Mouse (Mus musculus) liver, embryonic 12.5 days (tissue): ENCODE data around the gene Smim5. TPM values are rescaled to one million over a fixed set of nuclear protein-coding genes. Genes with fewer than 3 reads are reported as not detected.
"Not testable (repeated sequence)": the region's sequence is repeated elsewhere in the genome, so short reads cannot be mapped to it uniquely, and the experiment has no call there.

ENCODE experiments used
- ATAC-seq: fragments of 200-750 bp; cut with Nextera tagmentation; 2 replicates; pipeline ENCODE4 v1.8.0; 2017; ENCODE audit warnings: moderate number of reproducible peaks, mild to moderate bottlenecking, moderate library complexity
- H3K27ac ChIP-seq: fragments of 300-500 bp; sonication (generic); 2 replicates; pipeline ENCODE4 v1.5.1; 2016; ENCODE audit warnings: mild to moderate bottlenecking
- H3K27me3 ChIP-seq: fragments of 300-500 bp; sonication (generic); replicated peaks from 2 replicates; pipeline ENCODE4 v1.6.1; 2016; ENCODE audit warnings: mild to moderate bottlenecking, moderate library complexity
- H3K36me3 ChIP-seq: fragments of 300-500 bp; sonication (generic); 2 replicates; pipeline ENCODE4 v1.6.1; 2016; ENCODE audit warnings: mild to moderate bottlenecking, moderate library complexity
- H3K4me1 ChIP-seq: fragments of 300-500 bp; sonication (generic); 2 replicates; pipeline ENCODE4 v1.6.1; 2016
- H3K4me2 ChIP-seq: fragments of 300-500 bp; sonication (generic); 2 replicates; pipeline ENCODE4 v1.6.1; 2016; ENCODE audit warnings: mild to moderate bottlenecking, moderate library complexity
- H3K4me3 ChIP-seq: fragments of 300-500 bp; sonication (generic); 2 replicates; pipeline ENCODE4 v1.5.1; 2016; ENCODE audit warnings: mild to moderate bottlenecking, moderate library complexity
- H3K9ac ChIP-seq: fragments of 300-500 bp; sonication (generic); 2 replicates; pipeline ENCODE4 v1.6.1; 2016; ENCODE audit warnings: mild to moderate bottlenecking, moderate library complexity
- H3K9me3 ChIP-seq: fragments of 300-500 bp; sonication (generic); replicated peaks from 2 replicates; pipeline ENCODE4 v1.6.1; 2016; ENCODE audit warnings: mild to moderate bottlenecking, moderate library complexity
- WGBS: fragments of 180-500 bp; shearing (Covaris S2); methylation state at CpG from one replicate; pipeline ENCODE4 v1.1.7; 2016; ENCODE audit not compliant: insufficient replicate concordance; 5-methylcytosine and 5-hydroxymethylcytosine counted together
- polyA plus RNA-seq: library from polyadenylated mRNA; unstranded; fragments of >200 nt; fragmentation: Nextera tagmentation; extraction: Ambion mirVana; gene quantifications from 2 replicates; pipeline ENCODE4 v1.2.1, GENCODE M21; 2016

Smim5 gene
- 47.5 and 48.9 TPM in 2 replicates for polyA plus RNA-seq

DNA sequence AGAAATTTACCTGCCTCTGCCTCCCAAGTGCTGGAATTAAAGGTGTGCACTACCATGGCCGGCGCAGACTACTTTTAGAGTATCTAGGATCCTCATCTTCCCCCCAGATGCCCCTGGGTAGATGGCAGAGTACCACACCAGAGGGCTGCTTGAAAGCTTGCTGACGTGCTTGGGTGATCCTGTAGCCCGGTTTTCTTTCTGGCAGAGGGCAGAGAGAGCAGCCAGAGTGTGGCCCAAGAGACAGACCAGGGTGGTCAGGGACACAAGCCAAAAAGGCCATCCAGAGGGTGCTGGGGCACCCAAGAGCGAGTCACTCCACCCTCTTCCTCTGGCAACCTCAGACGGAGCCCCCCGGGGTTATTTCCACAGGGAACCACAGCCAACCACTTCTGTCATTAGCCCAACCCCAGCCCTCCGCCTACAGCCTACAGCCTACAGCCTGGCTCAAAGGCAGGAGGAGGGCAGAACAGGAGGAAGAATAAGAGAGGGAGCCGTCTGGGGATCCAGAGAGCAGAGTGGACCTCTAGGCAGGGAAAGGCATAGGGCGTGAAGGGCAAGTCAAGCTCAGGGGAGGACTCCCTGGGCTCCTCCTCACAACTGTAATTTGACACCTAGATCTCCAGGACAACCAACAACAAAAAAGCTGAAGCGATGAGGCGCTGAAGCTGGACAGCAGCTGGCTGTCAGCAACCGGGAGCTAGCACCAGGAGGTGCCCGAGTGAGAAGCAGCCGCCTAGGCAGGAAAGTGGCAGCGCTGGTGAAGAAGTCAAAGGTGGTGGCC is at the start of gene Smim5:
Smim5 (plus strand) TSS at position 481 of the 781 bp plus-strand sequence.
- peak within 1 kb of the TSS; percentile 69 for H3K4me3 ChIP-seq
- no peaks in the 10 kb centered on the region for H3K9me3 ChIP-seq
- H3K36me3 ChIP-seq, result peaks cover 47% of the 10 kb centered on the region
- whole genome bisulfite sequencing, result 18% methylated on average over 16 of the region's 16 CpGs
- peak within 1 kb of the TSS; percentile 83 for H3K9ac ChIP-seq
- H3K27ac ChIP-seq, result peak within 1 kb of the TSS; percentile 100
- H3K4me1 ChIP-seq, result peaks cover 71% of the 10 kb centered on the region
- H3K27me3 ChIP-seq, result no peaks in the 10 kb centered on the region
- H3K4me2 ChIP-seq, result peak within 1 kb of the TSS; percentile 79
- peak; percentile 30 for ATAC-seq

DNA sequence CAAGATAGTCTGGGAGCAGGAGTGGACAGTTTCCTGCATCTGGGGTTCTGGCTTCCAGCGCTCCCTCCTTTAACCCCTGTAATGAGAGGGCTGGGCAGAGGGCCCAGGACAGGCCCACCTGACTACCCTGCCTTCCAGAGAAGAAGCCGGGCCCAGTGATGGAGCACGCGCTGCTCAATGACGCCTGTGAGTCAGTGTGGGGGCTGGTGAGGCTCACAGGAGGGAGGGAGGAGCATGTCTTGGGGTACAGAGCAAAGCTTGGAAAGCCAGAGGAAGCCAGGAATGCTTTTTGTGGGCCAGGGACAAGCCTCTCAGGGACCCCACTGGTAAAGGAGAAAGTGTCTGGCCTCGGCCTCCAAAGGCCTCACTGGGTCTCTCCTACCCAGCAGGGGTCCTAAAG is 45.1 kb upstream of the Smim5 start:
- Histone ChIP-seq H3K27me3 (peaks cover 46% of the 10 kb centered on the region), H3K36me3 (peaks cover 64% of the 10 kb centered on the region), H3K27ac (no peak overlapping the region), H3K4me1 (peaks cover 14% of the 10 kb centered on the region), H3K4me3 (no peak overlapping the region), H3K9me3 (0 out of 2 replicates have a peak, but pooled peaks cover 7% of the 10 kb centered on the region), H3K4me2 (no peak overlapping the region), H3K9ac (no peak overlapping the region)
- WGBS, result 80% methylated on average over 6 of the region's 6 CpGs
- no peak for ATAC-seq

DNA sequence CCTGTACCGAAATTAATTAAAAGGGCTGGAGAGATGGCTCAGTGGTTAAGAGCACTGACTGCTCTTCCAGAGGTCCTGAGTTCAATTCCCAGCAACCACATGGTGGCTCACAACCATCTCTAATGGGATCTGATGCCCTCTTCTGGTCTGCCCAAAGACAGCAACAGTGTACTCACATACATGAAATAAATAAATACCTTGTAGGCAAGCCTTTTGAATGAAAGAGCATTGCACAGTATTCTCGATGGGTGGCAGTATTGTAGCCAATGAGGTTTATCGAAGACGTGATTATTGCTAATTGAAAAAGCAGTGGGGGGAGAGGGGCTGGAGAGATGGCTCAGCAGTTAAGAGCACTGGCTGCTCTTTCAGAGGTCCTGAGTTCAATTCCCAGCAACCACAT is 42.6 kb upstream of the Smim5 start:
- H3K36me3 ChIP-seq, result peaks cover 39% of the 10 kb centered on the region
- H3K27me3 ChIP-seq, result peaks cover 71% of the 10 kb centered on the region
- H3K4me3 ChIP-seq, result not testable (repeated sequence)

DNA sequence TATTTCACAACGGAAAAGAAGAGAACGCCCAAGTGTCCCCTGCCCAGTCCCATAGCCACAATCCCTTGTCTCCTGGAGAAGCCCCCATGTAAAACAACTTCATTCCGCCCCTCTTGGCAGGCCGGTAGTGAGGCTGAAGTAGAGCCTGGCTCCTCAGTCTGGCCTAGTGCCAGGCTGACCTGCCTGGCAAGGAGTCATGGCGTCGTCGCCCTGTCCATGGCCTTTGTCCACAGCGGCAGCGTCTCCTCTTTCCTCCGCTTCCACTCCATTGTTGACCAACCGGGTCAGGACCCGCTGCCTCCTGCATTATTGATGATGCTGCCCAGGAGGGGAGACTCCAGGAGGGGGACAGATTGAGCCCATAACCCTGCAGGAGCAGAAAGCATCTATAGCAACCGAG is 41.8 kb upstream of the Smim5 start:
- H3K36me3 ChIP-seq, result peaks cover 31% of the 10 kb centered on the region
- 0 out of 2 replicates have a peak, but pooled peaks cover 7% of the 10 kb centered on the region for H3K9me3 ChIP-seq
- H3K27ac ChIP-seq, result no peak overlapping the region
- WGBS, result 69% methylated on average over 13 of the region's 13 CpGs
- no peak overlapping the region for H3K4me2 ChIP-seq
- no peak overlapping the region for H3K9ac ChIP-seq
- H3K4me1 ChIP-seq, result peaks cover 14% of the 10 kb centered on the region
- ATAC-seq, result no peak
- no peak overlapping the region for H3K4me3 ChIP-seq
- peaks cover 79% of the 10 kb centered on the region for H3K27me3 ChIP-seq

More for the DNA sequence above, 42.6 kb upstream of the Smim5 start:
- ATAC-seq, H3K4me2 ChIP-seq, H3K9me3 ChIP-seq, H3K27ac ChIP-seq, H3K9ac ChIP-seq: not testable (repeated sequence)
- 86% methylated on average over 4 of the region's 4 CpGs for WGBS
- peaks cover 14% of the 10 kb centered on the region for H3K4me1 ChIP-seq

DNA sequence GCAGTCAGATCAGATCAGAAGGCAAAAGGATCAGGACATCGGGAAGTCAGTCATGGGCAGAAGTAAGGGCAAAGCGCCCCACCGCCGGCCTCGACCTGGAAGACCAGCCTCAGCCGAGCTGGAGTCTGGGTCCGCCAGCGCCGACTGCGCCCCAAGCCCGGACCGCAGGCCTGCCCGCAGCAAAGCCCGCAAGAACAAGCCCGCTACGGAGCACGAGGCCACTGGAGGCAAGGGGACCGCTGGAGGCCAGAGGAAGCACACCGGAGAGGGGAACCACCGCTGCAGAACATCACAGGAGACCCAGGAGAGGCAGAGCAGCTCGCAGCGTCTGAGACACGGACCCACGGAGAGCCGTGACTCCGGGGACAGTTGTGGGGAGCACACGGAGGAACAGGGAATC is 41.4 kb upstream of the Smim5 start, which contains the start of gene Myo15b:
Myo15b (plus strand) TSS at position 53 of the 400 bp plus-strand sequence.
- Histone ChIP-seq H3K9me3 (0 out of 2 replicates have a peak, but pooled peaks cover 7% of the 10 kb centered on the region), H3K27ac (no peak within 1 kb of the TSS)
- WGBS, result 13% methylated on average over 27 of the region's 27 CpGs

DNA sequence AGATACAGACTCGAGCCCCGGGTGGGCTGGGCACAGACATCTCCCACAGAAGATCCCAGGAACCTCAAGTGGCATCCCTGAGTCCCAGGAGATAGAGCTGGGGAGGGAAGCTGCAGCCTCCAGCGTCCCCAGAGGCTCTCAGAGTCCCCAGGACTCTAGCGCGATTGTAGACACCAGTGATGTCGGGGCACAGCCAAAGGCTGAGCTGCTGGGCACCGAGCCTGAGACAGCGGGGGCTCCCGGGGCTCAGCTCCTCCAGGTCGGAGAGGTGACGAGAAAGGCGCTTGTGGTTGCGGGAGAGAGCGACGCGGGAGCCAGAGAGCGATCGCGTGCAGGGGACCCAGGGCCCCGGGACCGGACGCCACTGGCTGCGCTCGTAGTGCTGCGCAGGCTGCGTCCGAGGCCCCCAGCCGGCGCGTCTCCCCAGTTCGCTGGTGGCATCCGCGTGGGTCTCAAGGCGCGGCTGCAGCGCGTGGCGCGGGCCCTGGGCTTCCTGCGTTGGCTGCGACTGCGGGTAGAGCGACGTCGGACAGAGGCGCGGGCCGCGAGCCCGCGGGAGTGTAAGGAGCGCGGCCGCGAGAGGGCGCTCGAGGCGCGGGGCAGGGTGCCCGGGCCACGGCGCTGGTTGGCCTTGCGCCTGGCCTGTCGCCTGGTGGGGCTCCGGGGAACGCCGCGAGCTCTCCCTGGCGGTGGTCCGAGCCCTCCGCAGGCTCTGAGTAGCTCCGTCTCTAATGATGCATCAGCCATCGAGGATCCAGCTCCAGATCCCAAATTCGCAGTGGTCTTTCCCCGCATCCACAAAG is 40.4 kb upstream of the Smim5 start:
- WGBS, result 3% methylated on average over 74 of the region's 75 CpGs

More for the DNA sequence above, 41.4 kb upstream of the Smim5 start, which contains the start of gene Myo15b:
- Histone ChIP-seq H3K27me3 (peaks cover 83% of the 10 kb centered on the region), H3K4me3 (peak within 1 kb of the TSS; percentile 49), H3K9ac (peak within 1 kb of the TSS; percentile 27; the same call in 1 of the 2 replicates), H3K4me1 (peaks cover 14% of the 10 kb centered on the region), H3K36me3 (peaks cover 27% of the 10 kb centered on the region), H3K4me2 (peak within 1 kb of the TSS; percentile 73)
- ATAC-seq, result no peak

DNA sequence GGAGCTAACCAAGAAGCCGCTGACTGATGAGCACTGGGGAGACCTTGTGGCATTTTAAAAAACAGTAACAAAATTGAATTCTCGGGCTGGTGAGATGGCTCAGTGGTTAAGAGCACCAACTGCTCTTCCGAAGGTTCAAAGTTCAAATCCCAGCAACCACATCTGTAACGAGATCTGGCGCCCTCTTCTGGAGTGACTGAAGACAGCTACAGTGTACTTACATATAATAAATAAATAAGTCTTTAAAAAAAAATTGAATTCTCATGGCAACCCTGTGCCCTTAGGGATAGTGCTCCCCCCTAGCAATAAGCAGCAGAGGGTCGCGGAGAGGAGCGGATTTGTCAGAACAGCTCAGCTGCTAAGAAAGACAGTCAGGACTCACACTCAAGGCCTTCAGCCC is 35.9 kb upstream of the Smim5 start:
- 65% methylated on average over 8 of the region's 8 CpGs for WGBS
- Histone ChIP-seq H3K4me1 (peaks cover 8% of the 10 kb centered on the region), H3K27ac (no peak overlapping the region), H3K9ac (no peak overlapping the region), H3K4me2 (no peak overlapping the region), H3K9me3 (no peaks in the 10 kb centered on the region), H3K27me3 (peaks cover 72% of the 10 kb centered on the region), H3K36me3 (no peaks in the 10 kb centered on the region), H3K4me3 (no peak overlapping the region)
- no peak for ATAC-seq

More for the DNA sequence above, 40.4 kb upstream of the Smim5 start:
- Histone ChIP-seq H3K36me3 (peaks cover 17% of the 10 kb centered on the region), H3K4me1 (peaks cover 14% of the 10 kb centered on the region), H3K9me3 (0 out of 2 replicates have a peak, but pooled peaks cover 7% of the 10 kb centered on the region), H3K27me3 (peaks cover 84% of the 10 kb centered on the region), H3K9ac (peak overlapping the region; percentile 27; the same call in 1 of the 2 replicates), H3K27ac (no peak overlapping the region), H3K4me2 (peak overlapping the region; percentile 73), H3K4me3 (peak overlapping the region; percentile 49)
- ATAC-seq, result peak; percentile 80

DNA sequence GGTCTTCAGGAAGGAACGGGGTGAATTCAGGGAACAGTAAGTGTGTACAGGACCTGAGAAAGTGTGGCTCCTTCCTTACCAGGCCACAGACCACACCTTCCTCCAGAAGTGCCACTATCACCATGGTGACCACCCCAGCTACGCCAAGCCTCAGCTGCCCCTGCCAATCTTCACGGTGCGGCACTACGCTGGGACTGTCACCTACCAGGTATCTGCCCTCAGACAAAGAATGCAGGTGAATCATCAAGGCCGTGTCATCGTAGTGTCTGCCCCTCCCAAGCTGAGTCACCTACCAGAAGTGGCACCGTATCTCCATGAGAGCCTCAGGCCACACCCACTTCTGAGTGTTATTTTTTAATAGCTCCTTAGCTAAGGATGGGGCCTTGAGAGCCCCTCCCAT is 30.4 kb upstream of the Smim5 start:
- Histone ChIP-seq H3K4me3 (no peak overlapping the region), H3K36me3 (no peaks in the 10 kb centered on the region), H3K4me2 (peak overlapping the region; percentile 21; the same call in 1 of the 2 replicates), H3K9me3 (no peaks in the 10 kb centered on the region), H3K27ac (peak overlapping the region; percentile 57), H3K27me3 (peaks cover 46% of the 10 kb centered on the region), H3K4me1 (peaks cover 24% of the 10 kb centered on the region), H3K9ac (no peak overlapping the region)
- ATAC-seq, result peak; percentile 65; the same call in 1 of the 2 replicates
- 43% methylated on average over 8 of the region's 8 CpGs for WGBS

DNA sequence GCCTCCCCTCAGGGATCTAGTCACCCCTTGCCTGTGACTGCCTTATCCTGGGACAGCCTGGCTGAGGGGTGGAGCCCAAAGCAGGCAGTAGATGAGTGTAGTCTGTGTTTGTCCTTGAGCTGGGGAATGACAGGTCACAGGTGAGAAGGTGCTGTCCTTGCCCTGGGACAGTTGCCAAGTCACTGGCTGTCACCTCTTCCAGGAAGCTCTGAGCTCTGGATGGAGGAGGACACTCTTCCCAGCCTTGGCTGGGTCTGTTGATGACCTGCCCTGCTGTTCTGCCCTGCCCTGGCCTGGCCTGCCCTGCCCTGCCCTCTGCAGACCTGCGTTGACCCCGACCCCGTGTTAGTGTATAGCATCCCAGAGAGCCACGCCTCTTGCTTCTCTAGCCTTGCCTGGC is 27.3 kb upstream of the Smim5 start:
- WGBS, result 46% methylated on average over 4 of the region's 4 CpGs
- peak; percentile 33 for ATAC-seq
- H3K27me3 ChIP-seq, result peaks cover 32% of the 10 kb centered on the region; the same call in 1 of the 2 replicates
- H3K27ac ChIP-seq, result no peak overlapping the region
- H3K9me3 ChIP-seq, result no peaks in the 10 kb centered on the region
- H3K4me2 ChIP-seq, result no peak overlapping the region
- no peaks in the 10 kb centered on the region for H3K36me3 ChIP-seq
- H3K4me3 ChIP-seq, result no peak overlapping the region
- H3K4me1 ChIP-seq, result peaks cover 34% of the 10 kb centered on the region
- H3K9ac ChIP-seq, result no peak overlapping the region

DNA sequence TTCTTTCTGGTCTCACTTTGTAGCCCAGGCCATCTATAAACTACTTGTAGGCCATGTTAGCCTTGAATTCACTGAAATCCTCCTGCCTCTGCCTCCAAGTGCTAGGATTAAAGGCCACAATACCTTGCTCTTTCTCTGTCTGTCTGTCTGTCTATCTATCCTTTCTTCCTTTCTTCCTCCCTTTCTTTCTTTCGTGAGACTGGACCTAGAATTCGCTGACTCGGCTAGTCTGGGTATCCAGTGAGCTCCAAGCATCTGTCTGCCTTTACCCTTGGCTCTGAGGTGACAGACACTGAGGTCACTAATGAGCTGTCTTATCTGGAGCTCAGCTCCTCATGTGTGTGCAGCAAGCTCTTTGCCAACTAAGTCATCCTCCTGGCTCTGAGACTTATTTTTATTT is 23.8 kb upstream of the Smim5 start:
- H3K9ac ChIP-seq, result no peak overlapping the region
- no peak for ATAC-seq
- no peaks in the 10 kb centered on the region for H3K36me3 ChIP-seq
- H3K9me3 ChIP-seq, result no peaks in the 10 kb centered on the region
- peaks cover 35% of the 10 kb centered on the region; the same call in 1 of the 2 replicates for H3K27me3 ChIP-seq
- no peak overlapping the region for H3K4me3 ChIP-seq
- no peak overlapping the region for H3K27ac ChIP-seq
- WGBS, result 78% methylated on average over 3 of the region's 3 CpGs
- no peak overlapping the region for H3K4me2 ChIP-seq
- H3K4me1 ChIP-seq, result peaks cover 25% of the 10 kb centered on the region

DNA sequence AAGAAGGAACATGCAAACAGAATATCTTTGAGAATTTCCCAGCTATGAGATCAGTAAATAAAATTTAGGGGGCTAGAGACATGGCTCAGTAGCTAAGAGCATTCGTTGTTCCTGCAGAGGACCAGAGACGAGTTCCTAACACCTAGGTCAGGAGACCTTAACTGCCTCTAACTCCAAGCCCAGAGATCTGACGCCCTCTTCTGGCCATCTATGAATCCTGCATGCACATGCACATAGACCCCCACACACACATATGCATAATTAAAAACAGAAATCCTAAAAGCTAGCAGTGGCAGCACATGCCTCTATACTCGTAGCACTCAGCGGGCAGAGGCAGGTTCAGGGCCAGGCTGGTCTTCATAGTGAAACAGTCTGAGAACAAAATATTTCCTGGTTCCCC is 23.3 kb upstream of the Smim5 start:
- H3K36me3 ChIP-seq, result no peaks in the 10 kb centered on the region
- peaks cover 37% of the 10 kb centered on the region for H3K27me3 ChIP-seq
- H3K9me3 ChIP-seq, result no peaks in the 10 kb centered on the region
- H3K4me3 ChIP-seq, result no peak overlapping the region
- peaks cover 25% of the 10 kb centered on the region for H3K4me1 ChIP-seq
- H3K4me2 ChIP-seq, result no peak overlapping the region
- 66% methylated on average over 5 of the region's 5 CpGs for WGBS
- H3K9ac ChIP-seq, result no peak overlapping the region
- no peak overlapping the region for H3K27ac ChIP-seq
- no peak for ATAC-seq
